Mouse (Mus musculus) midbrain, postnatal 0 days (tissue): ENCODE measurements around the gene Uhrf2. TPM values are rescaled to one million over a fixed set of nuclear protein-coding genes. Genes with fewer than 3 reads are reported as not detected.

Source experiments
- ATAC-seq: fragments of 200-750 bp; cut with Nextera tagmentation; 2 replicates; pipeline ENCODE4 v1.8.0; 2017; ENCODE audit warnings: moderate number of reproducible peaks, mild to moderate bottlenecking, moderate TSS enrichment, moderate library complexity; ENCODE audit not compliant: low FRiP score
- DNase-seq: peaks from one replicate; pipeline ENCODE4 v3.0.0-alpha.2; 2015; ENCODE audit warnings: low spot score
- H3K27ac ChIP-seq: fragments of 300-500 bp; sonication (generic); 2 replicates; pipeline ENCODE4 v1.5.1; 2014; ENCODE audit warnings: low read depth, mild to moderate bottlenecking, low read length, mixed read lengths
- H3K27me3 ChIP-seq: fragments of 300-500 bp; sonication (generic); 2 replicates; pipeline ENCODE4 v1.6.1; 2014; ENCODE audit warnings: low read length, control low read depth, mixed read lengths; ENCODE audit not compliant: insufficient read depth
- H3K36me3 ChIP-seq: fragments of 300-500 bp; sonication (generic); 2 replicates; pipeline ENCODE4 v1.6.1; 2014; ENCODE audit warnings: low read length, control low read depth, mixed read lengths; ENCODE audit not compliant: insufficient read depth
- H3K4me1 ChIP-seq: fragments of 300-500 bp; sonication (generic); 2 replicates; pipeline ENCODE4 v1.6.1; 2014; ENCODE audit warnings: mild to moderate bottlenecking, control low read depth, antibody characterized with exemption, low read length, mixed read lengths; ENCODE audit not compliant: insufficient read depth
- H3K4me2 ChIP-seq: fragments of 300-500 bp; sonication (generic); 2 replicates; pipeline ENCODE4 v1.6.1; 2014; ENCODE audit warnings: low read depth, mild to moderate bottlenecking, low read length, mixed read lengths; ENCODE audit not compliant: poor library complexity, severe bottlenecking
- H3K4me3 ChIP-seq: fragments of 300-500 bp; sonication (generic); 2 replicates; pipeline ENCODE4 v1.5.1; 2014; ENCODE audit warnings: low read depth, mild to moderate bottlenecking, low read length, moderate library complexity
- H3K9ac ChIP-seq: fragments of 300-500 bp; sonication (generic); replicated peaks from 2 replicates; pipeline ENCODE4 v1.6.1; 2014; ENCODE audit warnings: mild to moderate bottlenecking, low read length, moderate library complexity, mixed read lengths; ENCODE audit not compliant: poor library complexity, severe bottlenecking
- H3K9me3 ChIP-seq: fragments of 300-500 bp; sonication (generic); 2 replicates; pipeline ENCODE4 v1.6.1; 2016; ENCODE audit warnings: low read length, control low read depth
- CTCF ChIP-seq: IDR thresholded peaks from 2 replicates; pipeline ENCODE4 v1.5.1; 2016; ENCODE audit warnings: antibody characterized with exemption, mild to moderate bottlenecking
- WGBS: fragments of 180-500 bp; shearing (Covaris S2); extraction: QIAGEN DNeasy Blood & Tissue Kit; methylation state at CpG from one replicate; pipeline ENCODE4 v1.1.7; 2014; 5-methylcytosine and 5-hydroxymethylcytosine counted together
- polyA plus RNA-seq: library from polyadenylated mRNA; unstranded; fragments of >200 nt; fragmentation: Nextera tagmentation; extraction: Ambion mirVana; gene quantifications from 2 replicates; pipeline ENCODE4 v1.2.1, GENCODE M21; 2015
- total RNA-seq: library from RNA; depleted of rRNA; stranded (reverse); fragments of >200 nt; gene quantifications from 2 replicates; pipeline ENCODE4 v1.2.3, GENCODE M21; 2014

Gene Uhrf2
- total and polyA plus RNA-seq, 2 experiments from 2014 or later: 29.7 to 74.4 TPM

- ATAC-seq (no peak), DNase-seq (peak; percentile 33)
- Histone ChIP-seq H3K9ac (peak overlapping the region; percentile 99), H3K27me3 (no peaks in the 10 kb centered on the region), H3K4me1 (peaks cover 12% of the 10 kb centered on the region; the same call in 1 of the 2 replicates), H3K4me2 (peak overlapping the region; percentile 83), H3K36me3 (no peaks in the 10 kb centered on the region), H3K9me3 (no peaks in the 10 kb centered on the region), H3K27ac (peak overlapping the region; percentile 96), H3K4me3 (peak overlapping the region; percentile 100)
- WGBS: 21% methylated on average over 11 of the region's 11 CpGs
- TF ChIP-seq CTCF: no peak
These were observed 1.2 kb upstream of the Uhrf2 start for GRCm38 (mm10) chr19:30029002-30029710.

GRCm38 (mm10) chr19:30030636-30031467 lies 539 bp downstream of the Uhrf2 start:
- ATAC-seq (no peak), DNase-seq (peak; percentile 34)
- H3K27me3 ChIP-seq: no peaks in the 10 kb centered on the region
- peak overlapping the region; percentile 96 for H3K27ac ChIP-seq
- H3K4me2 ChIP-seq: peak overlapping the region; percentile 83
- under 1% methylated on average over 70 of the region's 92 CpGs for WGBS
- peak overlapping the region; percentile 99 for H3K9ac ChIP-seq
- no peak for TF ChIP-seq CTCF
- no peaks in the 10 kb centered on the region for H3K9me3 ChIP-seq
- H3K36me3 ChIP-seq: no peaks in the 10 kb centered on the region
- peak overlapping the region; percentile 100 for H3K4me3 ChIP-seq
- peaks cover 12% of the 10 kb centered on the region; the same call in 1 of the 2 replicates for H3K4me1 ChIP-seq

- Histone ChIP-seq H3K4me2 (peak overlapping the region; percentile 83), H3K27me3 (no peaks in the 10 kb centered on the region), H3K27ac (peak overlapping the region; percentile 96; the same call in 1 of the 2 replicates), H3K4me1 (peaks cover 12% of the 10 kb centered on the region; the same call in 1 of the 2 replicates), H3K4me3 (peak overlapping the region; percentile 100), H3K36me3 (no peaks in the 10 kb centered on the region), H3K9ac (peak overlapping the region; percentile 99), H3K9me3 (no peaks in the 10 kb centered on the region)
- 1% methylated on average over 7 of the region's 7 CpGs for WGBS
- ATAC-seq (no peak), DNase-seq (peak; percentile 53)
- TF ChIP-seq CTCF: no peak
These were observed 1.2 kb downstream of the Uhrf2 start for GRCm38 (mm10) chr19:30031468-30031931.

GRCm38 (mm10) chr19:30032206-30032605 lies 1.9 kb downstream of the Uhrf2 start:
- no peak for TF ChIP-seq CTCF
- H3K9ac ChIP-seq: 0 out of 2 replicates have a peak overlapping the region, but pooled peaks have one; percentile 99

GRCm38 (mm10) chr19:30035361-30035760 lies 5.0 kb downstream of the Uhrf2 start:
- ATAC-seq (no peak), DNase-seq (no peak)
- Histone ChIP-seq H3K36me3 (no peaks in the 10 kb centered on the region), H3K27me3 (no peaks in the 10 kb centered on the region), H3K4me1 (peaks cover 10% of the 10 kb centered on the region; the same call in 1 of the 2 replicates), H3K9ac (no peak overlapping the region), H3K27ac (no peak overlapping the region), H3K9me3 (no peaks in the 10 kb centered on the region), H3K4me2 (no peak overlapping the region), H3K4me3 (no peak overlapping the region)
- no peak for TF ChIP-seq CTCF
- 68% methylated on average over 3 of the region's 3 CpGs for WGBS

More at GRCm38 (mm10) chr19:30032206-30032605, 1.9 kb downstream of the Uhrf2 start:
- no peaks in the 10 kb centered on the region for H3K36me3 ChIP-seq
- H3K4me3 ChIP-seq: peak overlapping the region; percentile 100
- no peaks in the 10 kb centered on the region for H3K9me3 ChIP-seq
- DNase-seq: no peak
- H3K27ac ChIP-seq: no peak overlapping the region
- WGBS: 64% methylated on average over 3 of the region's 3 CpGs
- ATAC-seq: no peak
- no peaks in the 10 kb centered on the region for H3K27me3 ChIP-seq
- H3K4me2 ChIP-seq: peak overlapping the region; percentile 83
- peaks cover 12% of the 10 kb centered on the region; the same call in 1 of the 2 replicates for H3K4me1 ChIP-seq
